8 mouse cellular contexts compared by ENCODE assay signal in genomic region chrX:11437151-11437944, GRCm38 (mm10).
DNase-seq lines count a peak whose midpoint lies in the region; ATAC-seq lines count a peak whose summit lies in the region.

No protein-coding gene starts in this region.

- ATAC-seq in hindbrain, embryonic 13.5 days (ENCODE audit: low FRiP score): peak; percentile 71
- no peak for ATAC-seq in hindbrain, embryonic 11.5 days (ENCODE audit: low FRiP score)
- ATAC-seq in neural tube, embryonic 13.5 days (ENCODE audit: low read depth): peak; percentile 52; the same call in 1 of the 2 replicates

- H3K9ac ChIP-seq in hindbrain, embryonic 13.5 days: no peak overlapping the region
- no peak overlapping the region for H3K9ac ChIP-seq in hindbrain, embryonic 11.5 days (ENCODE audit: low read depth, low read length)
- H3K9ac ChIP-seq in neural tube, embryonic 13.5 days: no peak overlapping the region

- DNase-seq in hindbrain, embryonic 11.5 days (ENCODE audit: low spot score): no peak
- DNase-seq in brain, adult 2 months (ENCODE audit: low read depth, low spot score): peak; percentile 11
- peak; percentile 35 to 37 for DNase-seq in heart, adult 9 months (ENCODE audit: low spot score in 2 of 2)
- DNase-seq in kidney, postnatal 10 days: peak; percentile 74
- DNase-seq in thymus, adult 18-20 months: no peak
- DNase-seq in embryo, embryonic 10 days (ENCODE audit: low spot score): no peak

- no peak overlapping the region for H3K4me2 ChIP-seq in hindbrain, embryonic 13.5 days
- no peak overlapping the region for H3K4me2 ChIP-seq in hindbrain, embryonic 11.5 days (replicated peaks; ENCODE audit: low read depth, low read length)
- no peak overlapping the region for H3K4me2 ChIP-seq in neural tube, embryonic 13.5 days

- H3K36me3 ChIP-seq in hindbrain, embryonic 13.5 days: no peaks in the 10 kb centered on the region
- no peaks in the 10 kb centered on the region for H3K36me3 ChIP-seq in hindbrain, embryonic 11.5 days (ENCODE audit: control insufficient read depth, insufficient read depth, low read length)
- H3K36me3 ChIP-seq in neural tube, embryonic 13.5 days: no peaks in the 10 kb centered on the region

- H3K27ac ChIP-seq in hindbrain, embryonic 13.5 days: no peak overlapping the region
- H3K27ac ChIP-seq in hindbrain, embryonic 11.5 days (ENCODE audit: low read depth, low read length): no peak overlapping the region
- H3K27ac ChIP-seq in neural tube, embryonic 13.5 days (replicated peaks): peak overlapping the region; percentile 46; the same call in 1 of the 2 replicates

- 38% methylated on average over 12 of the region's 12 CpGs for WGBS in hindbrain, embryonic 13.5 days
- WGBS in hindbrain, embryonic 11.5 days: 72% methylated on average over 12 of the region's 12 CpGs
- WGBS in neural tube, embryonic 13.5 days: 48% methylated on average over 12 of the region's 12 CpGs

- H3K4me1 ChIP-seq in hindbrain, embryonic 13.5 days (replicated peaks): peaks cover 35% of the 10 kb centered on the region
- no peaks in the 10 kb centered on the region for H3K4me1 ChIP-seq in hindbrain, embryonic 11.5 days (replicated peaks; ENCODE audit: control insufficient read depth, insufficient read depth, low read length)
- peaks cover 33% of the 10 kb centered on the region for H3K4me1 ChIP-seq in neural tube, embryonic 13.5 days (replicated peaks)

- H3K9me3 ChIP-seq in hindbrain, embryonic 13.5 days: no peaks in the 10 kb centered on the region
- H3K9me3 ChIP-seq in hindbrain, embryonic 11.5 days (ENCODE audit: control insufficient read depth, low read length): no peaks in the 10 kb centered on the region
- H3K9me3 ChIP-seq in neural tube, embryonic 13.5 days: no peaks in the 10 kb centered on the region

- no peak overlapping the region for H3K4me3 ChIP-seq in hindbrain, embryonic 13.5 days
- H3K4me3 ChIP-seq in hindbrain, embryonic 11.5 days (ENCODE audit: low read depth, low read length): no peak overlapping the region
- no peak overlapping the region for H3K4me3 ChIP-seq in neural tube, embryonic 13.5 days

- H3K27me3 ChIP-seq in hindbrain, embryonic 13.5 days: peaks cover 14% of the 10 kb centered on the region; the same call in 1 of the 2 replicates
- peaks cover 5% of the 10 kb centered on the region; the same call in 1 of the 2 replicates for H3K27me3 ChIP-seq in hindbrain, embryonic 11.5 days (ENCODE audit: control insufficient read depth, insufficient read depth, low read length)
- peaks cover 8% of the 10 kb centered on the region; the same call in 1 of the 2 replicates for H3K27me3 ChIP-seq in neural tube, embryonic 13.5 days

Comparison
In these comparisons a context has a peak if more than half of its experiments do, and no peak if none do; other contexts are left out.
1. DNase-seq: peak in brain, adult 2 months (single experiment), heart, adult 9 months (2 of 2) and kidney, postnatal 10 days (single experiment); none in hindbrain, embryonic 11.5 days (single experiment), thymus, adult 18-20 months (0 of 2) and embryo, embryonic 10 days (single experiment).